Mouse (Mus musculus): Measurements from ENCODE around the gene Tas2r135. TPM values are rescaled to one million over a fixed set of nuclear protein-coding genes. Genes with fewer than 3 reads are reported as not detected.
A peak's percentile ranks its signal among the peaks of the same experiment; 100 is the strongest.

Tas2r135 gene
- polyA plus RNA-seq, 1 experiment: not detected

GRCm38 (mm10) chr6:42397041-42397657 is 8.1 kb upstream of the Tas2r135 start:
- Histone ChIP-seq H3K27me3 (ENCODE audit: control insufficient read depth, insufficient read depth, insufficient read length) (no peaks in the 10 kb centered on the region), H3K4me2 (ENCODE audit: low read depth) (peak overlapping the region; percentile 66), H3K79me2 (ENCODE audit: control insufficient read depth, insufficient read depth) (no peaks in the 10 kb centered on the region), H3K36me3 (ENCODE audit: control insufficient read depth, insufficient read depth) (no peaks in the 10 kb centered on the region), H3K4me3 (no peak overlapping the region), H3ac (ENCODE audit: control insufficient read depth, insufficient read length) (no peak overlapping the region)
- no peak for TF ChIP-seq USF1 (IDR thresholded peaks at IDR 0.05; ENCODE audit: low read depth)
- no peak for TF ChIP-seq TCF12 (IDR thresholded peaks at IDR 0.05; ENCODE audit: insufficient read depth, poor library complexity, severe bottlenecking)
- no peak for TF ChIP-seq MAX (IDR thresholded peaks at IDR 0.05; ENCODE audit: low read depth)
- TF ChIP-seq MYOG (IDR thresholded peaks at IDR 0.05; ENCODE audit: control insufficient read depth in 1 of 3, insufficient read depth in 1 of 3, insufficient read length in 2 of 3, low read depth in 2 of 3): no peak
- TF ChIP-seq TCF3 (IDR thresholded peaks at IDR 0.05; ENCODE audit: insufficient read length, low read depth): no peak
- TF ChIP-seq CEBPB (IDR thresholded peaks at IDR 0.05; ENCODE audit: insufficient read depth, poor library complexity, severe bottlenecking): no peak
- TF ChIP-seq SRF (IDR thresholded peaks at IDR 0.05; ENCODE audit: control insufficient read depth, insufficient read length, low read depth): no peak
- TF ChIP-seq MYOD1 (IDR thresholded peaks at IDR 0.05; ENCODE audit: control insufficient read depth in 1 of 3, insufficient read length in 2 of 3, low read depth in 2 of 3): no peak
- no peak for TF ChIP-seq REST (IDR thresholded peaks at IDR 0.05; ENCODE audit: insufficient read depth, insufficient read length)

GRCm38 (mm10) chr6:42398285-42398684 is 6.9 kb upstream of the Tas2r135 start:
- H3K4me3 ChIP-seq: no peak overlapping the region
- no peak overlapping the region for H3ac ChIP-seq (ENCODE audit: control insufficient read depth, insufficient read length)
- no peaks in the 10 kb centered on the region for H3K27me3 ChIP-seq (ENCODE audit: control insufficient read depth, insufficient read depth, insufficient read length)
- H3K79me2 ChIP-seq (ENCODE audit: control insufficient read depth, insufficient read depth): no peaks in the 10 kb centered on the region
- no peaks in the 10 kb centered on the region for H3K36me3 ChIP-seq (ENCODE audit: control insufficient read depth, insufficient read depth)
- no peak overlapping the region for H3K4me2 ChIP-seq (ENCODE audit: low read depth)
- no peak for TF ChIP-seq MYOG (IDR thresholded peaks at IDR 0.05; ENCODE audit: control insufficient read depth in 1 of 3, insufficient read depth in 1 of 3, insufficient read length in 2 of 3, low read depth in 2 of 3)
- TF ChIP-seq SRF (IDR thresholded peaks at IDR 0.05; ENCODE audit: control insufficient read depth, insufficient read length, low read depth): no peak
- TF ChIP-seq POLR2AphosphoS2 (IDR thresholded peaks at IDR 0.05; ENCODE audit: insufficient read length, low read depth): no peak
- TF ChIP-seq TCF3 (IDR thresholded peaks at IDR 0.05; ENCODE audit: insufficient read length, low read depth): no peak
- TF ChIP-seq TCF12 (IDR thresholded peaks at IDR 0.05; ENCODE audit: insufficient read depth, poor library complexity, severe bottlenecking): no peak
- no peak for TF ChIP-seq MYOD1 (IDR thresholded peaks at IDR 0.05; ENCODE audit: control insufficient read depth in 1 of 3, insufficient read length in 2 of 3, low read depth in 2 of 3)
- TF ChIP-seq CEBPB (IDR thresholded peaks at IDR 0.05; ENCODE audit: insufficient read depth, poor library complexity, severe bottlenecking): no peak
- no peak for TF ChIP-seq REST (IDR thresholded peaks at IDR 0.05; ENCODE audit: insufficient read depth, insufficient read length)
- no peak for TF ChIP-seq E2F4 (IDR thresholded peaks at IDR 0.05; ENCODE audit: insufficient read depth)
- TF ChIP-seq MAX (IDR thresholded peaks at IDR 0.05; ENCODE audit: low read depth): no peak

GRCm38 (mm10) chr6:42398998-42399397 is 6.2 kb upstream of the Tas2r135 start:
- no peak overlapping the region for H3K4me3 ChIP-seq
- H3K79me2 ChIP-seq (ENCODE audit: control insufficient read depth, insufficient read depth): no peaks in the 10 kb centered on the region
- H3K4me2 ChIP-seq (ENCODE audit: low read depth): no peak overlapping the region
- no peaks in the 10 kb centered on the region for H3K36me3 ChIP-seq (ENCODE audit: control insufficient read depth, insufficient read depth)
- H3K27me3 ChIP-seq (ENCODE audit: control insufficient read depth, insufficient read depth, insufficient read length): no peaks in the 10 kb centered on the region
- no peak overlapping the region for H3ac ChIP-seq (ENCODE audit: control insufficient read depth, insufficient read length)
- TF ChIP-seq E2F4 (IDR thresholded peaks at IDR 0.05; ENCODE audit: insufficient read depth) (no peak), SRF (IDR thresholded peaks at IDR 0.05; ENCODE audit: control insufficient read depth, insufficient read length, low read depth) (no peak), MYOG (IDR thresholded peaks at IDR 0.05; ENCODE audit: control insufficient read depth in 1 of 3, insufficient read depth in 1 of 3, insufficient read length in 2 of 3, low read depth in 2 of 3) (no peak), USF1 (IDR thresholded peaks at IDR 0.05; ENCODE audit: low read depth) (no peak), REST (IDR thresholded peaks at IDR 0.05; ENCODE audit: insufficient read depth, insufficient read length) (no peak), CEBPB (IDR thresholded peaks at IDR 0.05; ENCODE audit: insufficient read depth, poor library complexity, severe bottlenecking) (no peak), TCF3 (IDR thresholded peaks at IDR 0.05; ENCODE audit: insufficient read length, low read depth) (no peak), MAX (IDR thresholded peaks at IDR 0.05; ENCODE audit: low read depth) (no peak), POLR2A (IDR thresholded peaks at IDR 0.05; ENCODE audit: insufficient read length, low read depth) (no peak), TCF12 (IDR thresholded peaks at IDR 0.05; ENCODE audit: insufficient read depth, poor library complexity, severe bottlenecking) (no peak), MYOD1 (IDR thresholded peaks at IDR 0.05; ENCODE audit: control insufficient read depth in 1 of 3, insufficient read length in 2 of 3, low read depth in 2 of 3) (no peak)

GRCm38 (mm10) chr6:42399938-42400337 is 5.3 kb upstream of the Tas2r135 start, which contains the start of gene Tas2r143:
Gene Tas2r143 (plus strand): TSS chr6:42400238.
- Histone ChIP-seq H3K27me3 (ENCODE audit: control insufficient read depth, insufficient read depth, insufficient read length) (no peaks in the 10 kb centered on the region), H3K79me2 (ENCODE audit: control insufficient read depth, insufficient read depth) (no peaks in the 10 kb centered on the region), H3K36me3 (ENCODE audit: control insufficient read depth, insufficient read depth) (no peaks in the 10 kb centered on the region), H3K4me3 (no peak within 1 kb of the TSS), H3K4me2 (ENCODE audit: low read depth) (no peak within 1 kb of the TSS), H3ac (ENCODE audit: control insufficient read depth, insufficient read length) (no peak within 1 kb of the TSS)
- TF ChIP-seq POLR2AphosphoS2 (IDR thresholded peaks at IDR 0.05; ENCODE audit: insufficient read length, low read depth) (no peak), CEBPB (IDR thresholded peaks at IDR 0.05; ENCODE audit: insufficient read depth, poor library complexity, severe bottlenecking) (no peak), POLR2A (IDR thresholded peaks at IDR 0.05; ENCODE audit: insufficient read length, low read depth) (no peak), MYOD1 (IDR thresholded peaks at IDR 0.05; ENCODE audit: control insufficient read depth in 1 of 3, insufficient read length in 2 of 3, low read depth in 2 of 3) (no peak), TCF3 (IDR thresholded peaks at IDR 0.05; ENCODE audit: insufficient read length, low read depth) (no peak), TCF12 (IDR thresholded peaks at IDR 0.05; ENCODE audit: insufficient read depth, poor library complexity, severe bottlenecking) (no peak), SRF (IDR thresholded peaks at IDR 0.05; ENCODE audit: control insufficient read depth, insufficient read length, low read depth) (no peak), E2F4 (IDR thresholded peaks at IDR 0.05; ENCODE audit: insufficient read depth) (no peak), MAX (IDR thresholded peaks at IDR 0.05; ENCODE audit: low read depth) (no peak), MYOG (IDR thresholded peaks at IDR 0.05; ENCODE audit: control insufficient read depth in 1 of 3, insufficient read depth in 1 of 3, insufficient read length in 2 of 3, low read depth in 2 of 3) (no peak), USF1 (IDR thresholded peaks at IDR 0.05; ENCODE audit: low read depth) (no peak), REST (IDR thresholded peaks at IDR 0.05; ENCODE audit: insufficient read depth, insufficient read length) (no peak)
